Mouse (Mus musculus): ENCODE data around the gene Rbfox3.

DNA sequence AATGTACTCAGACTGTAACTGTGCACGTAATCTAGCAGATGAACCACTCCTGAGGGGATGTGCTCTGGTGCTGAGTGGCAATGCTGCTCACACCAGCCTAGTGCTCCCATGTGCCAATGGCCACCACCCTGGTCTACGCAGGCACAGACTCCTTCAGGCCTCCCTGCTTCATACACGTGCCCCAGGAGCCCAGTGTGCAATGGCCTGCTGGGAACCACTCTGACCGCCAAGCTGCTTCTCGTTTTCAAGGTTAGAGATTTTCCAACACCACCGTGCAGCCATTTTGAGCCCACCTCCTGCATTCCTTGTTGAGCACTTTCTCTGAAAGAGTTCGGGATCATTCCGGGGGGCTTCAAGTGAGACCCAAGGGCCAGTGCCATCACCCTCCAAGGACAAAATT is 50.6 kb downstream of the Rbfox3 start:
- TF ChIP-seq CTCF (IDR thresholded peaks at IDR 0.05; ENCODE audit: extremely low read depth, insufficient read depth, low read length) (no peak), POLR2A (IDR thresholded peaks at IDR 0.05; ENCODE audit: extremely low read depth, insufficient read depth, low read length) (no peak)
